Mouse (Mus musculus) lung, postnatal 0 days (tissue): ENCODE data around the gene Olfr522.

Experiments used
- CTCF ChIP-seq: IDR thresholded peaks from 2 replicates; pipeline ENCODE4 v1.5.1; 2016; ENCODE audit warnings: antibody characterized with exemption, mild to moderate bottlenecking
- EP300 ChIP-seq: IDR thresholded peaks from 2 replicates; pipeline ENCODE4 v1.6.1; 2016; ENCODE audit warnings: antibody characterized with exemption, mild to moderate bottlenecking, control low read depth

DNA sequence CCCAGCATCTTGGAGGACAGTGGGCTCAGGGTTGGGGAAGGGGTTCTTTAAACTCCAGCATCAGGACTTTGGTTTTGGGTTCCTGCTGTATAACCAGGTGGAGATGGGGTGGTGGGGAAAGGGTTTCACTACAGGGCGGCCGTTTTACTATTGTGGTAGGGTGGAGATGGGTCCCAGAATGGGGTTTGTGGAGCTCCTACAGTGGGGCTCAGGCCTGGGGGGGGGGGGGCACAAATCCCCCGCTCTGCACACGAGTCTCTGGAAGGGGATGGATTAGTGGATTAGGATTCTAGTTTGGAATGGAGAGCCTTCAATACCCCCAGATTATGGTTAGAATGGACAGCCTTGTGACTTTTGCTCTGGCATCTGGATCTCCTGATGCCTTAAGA, 10.7 kb downstream of the Olfr522 start:
- TF ChIP-seq CTCF = no peak
- no peak for TF ChIP-seq EP300
